Comparison of ENCODE assay signal across 9 mouse cellular contexts in the genomic region with DNA sequence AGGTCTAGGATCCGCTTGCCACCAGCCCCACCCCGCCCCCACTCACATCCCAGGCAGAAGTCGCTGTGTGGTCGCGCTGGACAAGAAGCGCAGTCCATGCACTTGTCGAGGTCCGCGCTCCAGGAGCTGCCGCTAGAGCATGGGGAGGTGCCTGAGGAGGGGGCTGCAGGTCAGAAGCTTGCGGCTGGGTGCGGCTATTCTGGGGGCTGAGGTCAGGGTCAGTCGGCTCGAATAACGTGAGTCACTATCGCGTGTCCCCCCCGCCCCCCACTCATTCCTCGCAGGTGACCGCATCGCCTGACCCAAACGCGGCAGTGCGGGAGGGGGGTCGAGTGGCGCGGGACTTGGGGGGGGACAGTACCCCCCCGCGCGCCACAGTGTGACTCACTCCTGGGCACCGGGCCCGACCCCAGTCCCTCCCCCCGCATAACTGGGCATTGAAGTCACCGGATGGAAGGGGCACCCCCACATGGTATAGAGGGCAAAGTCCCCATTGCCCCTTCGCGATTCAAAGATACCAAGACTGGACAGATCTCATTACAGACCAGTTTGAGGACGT. TPM values are rescaled to one million over a fixed set of nuclear protein-coding genes. Genes with fewer than 3 reads are reported as not detected.
A peak's percentile ranks its signal among the peaks of the same experiment; 100 is the strongest.
DNase-seq lines count a peak whose midpoint lies in the region; ATAC-seq and TF ChIP-seq lines count a peak whose summit lies in the region.
"Had no signal": no experiment of that assay in that cellular context is flagged by ENCODE, and none has a peak within 500 bp of the region (broad histone marks: within the 10 kb centered on the region; RNA-seq: fewer than 3 reads in every experiment).

No protein-coding gene starts in this region.

- H3K9ac ChIP-seq in embryonic facial prominence, embryonic 12.5 days = peak overlapping the region; percentile 38
- H3K9ac ChIP-seq in heart, postnatal 0 days (replicated peaks; ENCODE audit: low read depth, low read length) = peak overlapping the region; percentile 87
- H3K9ac ChIP-seq in limb, embryonic 13.5 days = peak overlapping the region; percentile 67

- under 1% methylated on average over 37 of the region's 37 CpGs for WGBS in embryonic facial prominence, embryonic 12.5 days
- WGBS in heart, postnatal 0 days = under 1% methylated on average over 34 of the region's 37 CpGs
- WGBS in limb, embryonic 13.5 days = 1% methylated on average over 37 of the region's 37 CpGs

- no peak for TF ChIP-seq CTCF in heart, postnatal 0 days (IDR thresholded peaks at IDR 0.05; ENCODE audit: low read depth)

- H3K4me3 ChIP-seq in embryonic facial prominence, embryonic 12.5 days = peak overlapping the region; percentile 49
- peak overlapping the region; percentile 69 for H3K4me3 ChIP-seq in heart, postnatal 0 days (ENCODE audit: low read depth, low read length)
- H3K4me3 ChIP-seq in limb, embryonic 13.5 days = peak overlapping the region; percentile 65
- peak overlapping the region; percentile 99 for H3K4me3 ChIP-seq in myocyte

- no peak for ATAC-seq in CD4-positive, CD25-positive, alpha-beta regulatory T cell, adult 4 months
- no peak for ATAC-seq in embryonic facial prominence, embryonic 12.5 days (ENCODE audit: insufficient number of reproducible peaks, insufficient read depth, low FRiP score, low TSS enrichment)
- ATAC-seq in heart, postnatal 0 days (ENCODE audit: insufficient read depth, low read depth) = peak; percentile 43
- no peak for ATAC-seq in limb, embryonic 13.5 days (ENCODE audit: low FRiP score, low read depth)

- no peaks in the 10 kb centered on the region for H3K36me3 ChIP-seq in embryonic facial prominence, embryonic 12.5 days
- H3K36me3 ChIP-seq in heart, postnatal 0 days (replicated peaks; ENCODE audit: control insufficient read depth, insufficient read depth, low read length) = 0 out of 2 replicates have a peak, but pooled peaks cover 4% of the 10 kb centered on the region
- no peaks in the 10 kb centered on the region for H3K36me3 ChIP-seq in limb, embryonic 13.5 days
- H3K36me3 ChIP-seq in myocyte (ENCODE audit: control insufficient read depth, insufficient read depth) = peaks cover 5% of the 10 kb centered on the region

- H3K4me2 ChIP-seq in embryonic facial prominence, embryonic 12.5 days (replicated peaks) = peak overlapping the region; percentile 98
- H3K4me2 ChIP-seq in heart, postnatal 0 days (ENCODE audit: low read depth, low read length) = peak overlapping the region; percentile 80
- H3K4me2 ChIP-seq in limb, embryonic 13.5 days (replicated peaks) = peak overlapping the region; percentile 95
- H3K4me2 ChIP-seq in myocyte (ENCODE audit: low read depth) = peak overlapping the region; percentile 99

- DNase-seq in CD4-positive, CD25-positive, alpha-beta regulatory T cell, adult 2 months (ENCODE audit: low read depth, low spot score) = peak; percentile 57
- peak; percentile 89 for DNase-seq in NIH3T3 (ENCODE audit: low read depth)
- DNase-seq in heart, postnatal 0 days (ENCODE audit: low spot score) = peak; percentile 60
- no peak for DNase-seq in right cerebral cortex, postnatal 4 days

- no peaks in the 10 kb centered on the region for H3K9me3 ChIP-seq in embryonic facial prominence, embryonic 12.5 days
- no peaks in the 10 kb centered on the region for H3K9me3 ChIP-seq in heart, postnatal 0 days (replicated peaks; ENCODE audit: control insufficient read depth, low read length)
- H3K9me3 ChIP-seq in limb, embryonic 13.5 days = no peaks in the 10 kb centered on the region

- peaks cover 34% of the 10 kb centered on the region for H3K79me2 ChIP-seq in myocyte (ENCODE audit: control insufficient read depth, insufficient read depth)

- peak overlapping the region; percentile 72 for H3ac ChIP-seq in myocyte (ENCODE audit: control insufficient read depth, insufficient read length)

- H3K27me3 ChIP-seq in embryonic facial prominence, embryonic 12.5 days = peaks cover 57% of the 10 kb centered on the region
- H3K27me3 ChIP-seq in heart, postnatal 0 days (ENCODE audit: control insufficient read depth, insufficient read depth, low read length) = peaks cover 36% of the 10 kb centered on the region
- peaks cover 58% of the 10 kb centered on the region for H3K27me3 ChIP-seq in limb, embryonic 13.5 days
- H3K27me3 ChIP-seq in myocyte (ENCODE audit: control insufficient read depth, insufficient read depth, insufficient read length) = no peaks in the 10 kb centered on the region

- TF ChIP-seq POLR2A in myocyte (IDR thresholded peaks at IDR 0.05; ENCODE audit: insufficient read length, low read depth) = peak; percentile 51

- H3K27ac ChIP-seq in embryonic facial prominence, embryonic 12.5 days = no peak overlapping the region
- H3K27ac ChIP-seq in heart, postnatal 0 days (ENCODE audit: low read depth) = peak overlapping the region; percentile 97
- no peak overlapping the region for H3K27ac ChIP-seq in limb, embryonic 13.5 days

- TF ChIP-seq EP300 in heart, postnatal 0 days (IDR thresholded peaks at IDR 0.05; ENCODE audit: low read depth) = peak; percentile 85; the same call in 1 of the 2 replicates

- H3K4me1 ChIP-seq in embryonic facial prominence, embryonic 12.5 days = peaks cover 33% of the 10 kb centered on the region
- H3K4me1 ChIP-seq in heart, postnatal 0 days (ENCODE audit: control insufficient read depth, insufficient read depth) = peaks cover 27% of the 10 kb centered on the region; the same call in 1 of the 2 replicates
- H3K4me1 ChIP-seq in limb, embryonic 13.5 days = peaks cover 48% of the 10 kb centered on the region

TF ChIP-seq in myocyte, 11 proteins besides CTCF, POLR2A, EP300 and RAD21:
- TF ChIP-seq USF1 (IDR thresholded peaks at IDR 0.05; ENCODE audit: low read depth) (no peak), CEBPB (IDR thresholded peaks at IDR 0.05; ENCODE audit: insufficient read depth, poor library complexity, severe bottlenecking) (no peak), MYOD1 (IDR thresholded peaks at IDR 0.05; ENCODE audit: control insufficient read depth in 1 of 3, insufficient read length in 2 of 3, low read depth in 2 of 3) (peak in 1 of 3 experiments; percentile 63), E2F4 (IDR thresholded peaks at IDR 0.05; ENCODE audit: insufficient read depth) (no peak), TCF3 (IDR thresholded peaks at IDR 0.05; ENCODE audit: insufficient read length, low read depth) (peak; percentile 43), MYOG (IDR thresholded peaks at IDR 0.05; ENCODE audit: control insufficient read depth in 1 of 3, insufficient read depth in 1 of 3, insufficient read length in 2 of 3, low read depth in 2 of 3) (peak in 2 of 3 experiments; percentile 2 to 34), SRF (IDR thresholded peaks at IDR 0.05; ENCODE audit: control insufficient read depth, insufficient read length, low read depth) (no peak), POLR2AphosphoS2 (IDR thresholded peaks at IDR 0.05; ENCODE audit: insufficient read length, low read depth) (peak; percentile 71)

RNA-seq across cellular contexts. Expression of gene Tnfrsf12a, which starts 0.7 kb away (rescaled TPM):
- polyA plus RNA-seq in CD4-positive, CD25-positive, alpha-beta regulatory T cell, adult 4 months (2017; shearing (Covaris generic)) = 1 to 10 TPM; 5.3 to 6.2 TPM
- polyA plus RNA-seq in embryonic facial prominence, embryonic 12.5 days (2016; fragmentation: Nextera tagmentation; extraction: Ambion mirVana) = 8.6 and 9.2 TPM in 2 replicates
- total RNA-seq in heart, postnatal 0 days (2014; rRNA removed; ENCODE audit: low replicate concordance) = 275 and 286 TPM in 2 replicates
- polyA plus RNA-seq in heart, postnatal 0 days (2015; fragmentation: Nextera tagmentation; extraction: Ambion mirVana) = 121 and 160 TPM in 2 replicates
- polyA plus RNA-seq in limb, embryonic 13.5 days (2015; fragmentation: Nextera tagmentation; extraction: Ambion mirVana) = 15.4 and 17.1 TPM in 2 replicates
- polyA plus RNA-seq in myocyte (2012; fragmentation: generic; extraction: Trizol) = 328 TPM

RNA-seq across cellular contexts. Expression of gene Cldn6, which starts 2.5 kb away (rescaled TPM):
- not detected for polyA plus RNA-seq in CD4-positive, CD25-positive, alpha-beta regulatory T cell, adult 4 months (2017; shearing (Covaris generic))
- polyA plus RNA-seq in embryonic facial prominence, embryonic 12.5 days (2016; fragmentation: Nextera tagmentation; extraction: Ambion mirVana) = 49.2 and 52.4 TPM in 2 replicates
- not detected in 2 replicates for total RNA-seq in heart, postnatal 0 days (2014; rRNA removed; ENCODE audit: low replicate concordance)
- not detected in 2 replicates for polyA plus RNA-seq in heart, postnatal 0 days (2015; fragmentation: Nextera tagmentation; extraction: Ambion mirVana)
- 16.8 and 19.8 TPM in 2 replicates for polyA plus RNA-seq in limb, embryonic 13.5 days (2015; fragmentation: Nextera tagmentation; extraction: Ambion mirVana)
- polyA plus RNA-seq in myocyte (2012; fragmentation: generic; extraction: Trizol) = not detected
- polyA plus RNA-seq: large intestine, adult 2 months had no signal

RNA-seq across cellular contexts. Expression of gene Thoc6, which starts 2.9 kb away (rescaled TPM):
- 10 to 100 TPM; 26.1 to 43.6 TPM for polyA plus RNA-seq in CD4-positive, CD25-positive, alpha-beta regulatory T cell, adult 4 months (2017; shearing (Covaris generic))
- polyA plus RNA-seq in embryonic facial prominence, embryonic 12.5 days (2016; fragmentation: Nextera tagmentation; extraction: Ambion mirVana) = 49.6 and 51.7 TPM in 2 replicates
- 22.4 and 35.2 TPM in 2 replicates for total RNA-seq in heart, postnatal 0 days (2014; rRNA removed; ENCODE audit: low replicate concordance)
- 22.1 and 23.2 TPM in 2 replicates for polyA plus RNA-seq in heart, postnatal 0 days (2015; fragmentation: Nextera tagmentation; extraction: Ambion mirVana)
- 45.6 and 48.4 TPM in 2 replicates for polyA plus RNA-seq in limb, embryonic 13.5 days (2015; fragmentation: Nextera tagmentation; extraction: Ambion mirVana)
- polyA plus RNA-seq in myocyte (2012; fragmentation: generic; extraction: Trizol) = 30.1 TPM

RNA-seq across cellular contexts. Expression of gene Hcfc1r1, which starts 3.2 kb away (rescaled TPM):
- polyA plus RNA-seq in CD4-positive, CD25-positive, alpha-beta regulatory T cell, adult 4 months (2017; shearing (Covaris generic)) = 10 to 100 TPM; 71.5 to 72.4 TPM
- 60.3 and 61.2 TPM in 2 replicates for polyA plus RNA-seq in embryonic facial prominence, embryonic 12.5 days (2016; fragmentation: Nextera tagmentation; extraction: Ambion mirVana)
- 214 and 322 TPM in 2 replicates for total RNA-seq in heart, postnatal 0 days (2014; rRNA removed; ENCODE audit: low replicate concordance)
- 328 and 348 TPM in 2 replicates for polyA plus RNA-seq in heart, postnatal 0 days (2015; fragmentation: Nextera tagmentation; extraction: Ambion mirVana)
- 65.0 and 66.9 TPM in 2 replicates for polyA plus RNA-seq in limb, embryonic 13.5 days (2015; fragmentation: Nextera tagmentation; extraction: Ambion mirVana)
- polyA plus RNA-seq in myocyte (2012; fragmentation: generic; extraction: Trizol) = 199 TPM

RNA-seq across cellular contexts. Expression of gene Cldn9, which starts 7.3 kb away (rescaled TPM):
- not detected for polyA plus RNA-seq in CD4-positive, CD25-positive, alpha-beta regulatory T cell, adult 4 months (2017; shearing (Covaris generic))
- polyA plus RNA-seq in embryonic facial prominence, embryonic 12.5 days (2016; fragmentation: Nextera tagmentation; extraction: Ambion mirVana) = 12.6 and 13.5 TPM in 2 replicates
- total RNA-seq in heart, postnatal 0 days (2014; rRNA removed; ENCODE audit: low replicate concordance) = not detected in 2 replicates
- not detected in 2 replicates for polyA plus RNA-seq in heart, postnatal 0 days (2015; fragmentation: Nextera tagmentation; extraction: Ambion mirVana)
- polyA plus RNA-seq in limb, embryonic 13.5 days (2015; fragmentation: Nextera tagmentation; extraction: Ambion mirVana) = 8.3 and 10.1 TPM in 2 replicates
- polyA plus RNA-seq in myocyte (2012; fragmentation: generic; extraction: Trizol) = 0.24 TPM

Comparison
In these comparisons a context has a peak if more than half of its experiments do, and no peak if none do; other contexts are left out.
1. H3K4me3 ChIP-seq: peak in every context shown above with its lines; median percentile 99 in myocyte; 69 in heart, postnatal 0 days; 65 in limb, embryonic 13.5 days; 49 in embryonic facial prominence, embryonic 12.5 days.
2. RNA of gene Cldn6, which starts 2.5 kb away (polyA plus RNA-seq): 49.2 to 52.4 TPM in embryonic facial prominence, embryonic 12.5 days and 16.8 to 19.8 TPM in limb, embryonic 13.5 days; not detected in CD4-positive, CD25-positive, alpha-beta regulatory T cell, adult 4 months, not detected in heart, postnatal 0 days and not detected in myocyte (single experiment); every median in the first group is over 10 times any median in the second.
3. Peak in every context shown above with its lines, with median percentiles within 50 percentile points of each other: H3K4me2 ChIP-seq and H3K9ac ChIP-seq.